ENCODE assay signal across 24 mouse cellular contexts in the genomic region with DNA sequence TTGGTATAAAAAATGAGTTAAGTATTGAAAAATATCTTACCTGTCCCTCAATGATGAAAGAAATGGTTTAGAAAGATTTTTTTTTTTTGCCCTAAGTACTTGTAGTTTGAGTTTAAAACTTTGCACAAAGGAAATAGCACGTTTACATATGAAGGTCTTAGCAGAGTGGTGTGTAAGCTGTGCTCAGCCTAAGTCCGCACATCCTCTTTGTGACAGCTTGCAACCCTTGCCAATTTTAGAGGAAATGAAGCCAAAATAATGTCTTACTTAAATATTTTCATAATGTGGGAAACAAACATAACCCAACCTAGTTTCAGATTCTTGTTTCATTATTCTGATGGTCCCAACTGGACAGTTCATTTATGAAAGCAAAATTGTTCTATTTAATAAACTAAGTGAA. TPM values are rescaled to one million over a fixed set of nuclear protein-coding genes. Genes with fewer than 3 reads are reported as not detected.
DNase-seq lines count a peak whose midpoint lies in the region; ATAC-seq and TF ChIP-seq lines count a peak whose summit lies in the region.
"Had no signal": no experiment of that assay in that cellular context is flagged by ENCODE, and none has a peak within 500 bp of the region (broad histone marks: within the 10 kb centered on the region; RNA-seq: fewer than 3 reads in every experiment).

No protein-coding gene starts in this region.

- no peak overlapping the region for H3K4me3 ChIP-seq in kidney, postnatal 0 days (replicated peaks; ENCODE audit: low read depth, low read length)
- no peak overlapping the region for H3K4me3 ChIP-seq in lung, embryonic 15.5 days
- H3K4me3 ChIP-seq in midbrain, embryonic 11.5 days (ENCODE audit: low read depth, low read length): no peak overlapping the region
- H3K4me3 ChIP-seq in midbrain, postnatal 0 days (ENCODE audit: low read depth, low read length): no peak overlapping the region
- H3K4me3 ChIP-seq: forebrain, embryonic 10.5 days; forebrain, embryonic 13.5 days; hindbrain, embryonic 12.5 days; hindbrain, embryonic 15.5 days had no signal

- no peak overlapping the region for H3K9ac ChIP-seq in kidney, postnatal 0 days (ENCODE audit: low read depth, low read length)
- no peak overlapping the region for H3K9ac ChIP-seq in lung, embryonic 15.5 days
- no peak overlapping the region for H3K9ac ChIP-seq in midbrain, embryonic 11.5 days (ENCODE audit: low read length)
- no peak overlapping the region for H3K9ac ChIP-seq in midbrain, postnatal 0 days (replicated peaks; ENCODE audit: low read length, poor library complexity, severe bottlenecking)
- H3K9ac ChIP-seq: forebrain, embryonic 13.5 days; hindbrain, embryonic 12.5 days; hindbrain, embryonic 15.5 days had no signal

- H3K4me2 ChIP-seq in kidney, postnatal 0 days (ENCODE audit: low read length): no peak overlapping the region
- H3K4me2 ChIP-seq in lung, embryonic 15.5 days: no peak overlapping the region
- no peak overlapping the region for H3K4me2 ChIP-seq in midbrain, embryonic 11.5 days
- H3K4me2 ChIP-seq in midbrain, postnatal 0 days (ENCODE audit: low read depth, low read length, poor library complexity, severe bottlenecking): no peak overlapping the region
- H3K4me2 ChIP-seq: forebrain, embryonic 13.5 days; heart, embryonic 11.5 days; hindbrain, embryonic 12.5 days; hindbrain, embryonic 15.5 days had no signal

- H3K36me3 ChIP-seq in kidney, postnatal 0 days (ENCODE audit: insufficient read depth, low read length): peaks cover 11% of the 10 kb centered on the region; the same call in 1 of the 2 replicates
- peaks cover 16% of the 10 kb centered on the region; the same call in 1 of the 2 replicates for H3K36me3 ChIP-seq in lung, embryonic 15.5 days
- 0 out of 2 replicates have a peak, but pooled peaks cover 2% of the 10 kb centered on the region for H3K36me3 ChIP-seq in midbrain, embryonic 11.5 days (ENCODE audit: control insufficient read depth, insufficient read depth, low read length)
- H3K36me3 ChIP-seq in midbrain, postnatal 0 days (ENCODE audit: insufficient read depth, low read length): peaks cover 15% of the 10 kb centered on the region

- ATAC-seq in kidney, postnatal 0 days (replicated peaks; ENCODE audit: low FRiP score, low read depth): no peak
- no peak for ATAC-seq in lung, embryonic 15.5 days (ENCODE audit: borderline replicate concordance, extremely low read depth, low FRiP score, low TSS enrichment)
- no peak for ATAC-seq in midbrain, embryonic 11.5 days (ENCODE audit: low FRiP score)
- ATAC-seq in midbrain, postnatal 0 days (ENCODE audit: low FRiP score): no peak
- ATAC-seq: forebrain, embryonic 13.5 days; forebrain, embryonic 16.5 days; Patski had no signal

- H3K9me3 ChIP-seq in kidney, postnatal 0 days (replicated peaks; ENCODE audit: low read length): no peaks in the 10 kb centered on the region
- H3K9me3 ChIP-seq in lung, embryonic 15.5 days: no peaks in the 10 kb centered on the region
- H3K9me3 ChIP-seq in midbrain, embryonic 11.5 days (ENCODE audit: control insufficient read depth, low read length): no peaks in the 10 kb centered on the region
- no peaks in the 10 kb centered on the region for H3K9me3 ChIP-seq in midbrain, postnatal 0 days (ENCODE audit: low read length)
- H3K9me3 ChIP-seq: forebrain, embryonic 10.5 days; forebrain, embryonic 13.5 days; G1E; hindbrain, embryonic 12.5 days; hindbrain, embryonic 15.5 days had no signal

- no peaks in the 10 kb centered on the region for H3K27me3 ChIP-seq in kidney, postnatal 0 days (ENCODE audit: insufficient read depth, low read length)
- H3K27me3 ChIP-seq in lung, embryonic 15.5 days: no peaks in the 10 kb centered on the region
- no peaks in the 10 kb centered on the region for H3K27me3 ChIP-seq in midbrain, embryonic 11.5 days (ENCODE audit: control insufficient read depth, insufficient read depth, low read length)
- no peaks in the 10 kb centered on the region for H3K27me3 ChIP-seq in midbrain, postnatal 0 days (ENCODE audit: insufficient read depth, low read length)
- H3K27me3 ChIP-seq: CH12.LX; forebrain, embryonic 13.5 days; hindbrain, embryonic 12.5 days; hindbrain, embryonic 15.5 days; Patski had no signal

- TF ChIP-seq CTCF in kidney, postnatal 0 days (IDR thresholded peaks at IDR 0.05; ENCODE audit: low read depth): no peak
- no peak for TF ChIP-seq CTCF in midbrain, postnatal 0 days (IDR thresholded peaks at IDR 0.05)

- whole genome bisulfite sequencing in kidney, postnatal 0 days: 65% methylated on average over 2 of the region's 2 CpGs
- WGBS in lung, embryonic 15.5 days: 41% methylated on average over 2 of the region's 2 CpGs
- WGBS in midbrain, embryonic 11.5 days: 92% methylated on average over 2 of the region's 2 CpGs
- 81% methylated on average over 2 of the region's 2 CpGs for WGBS in midbrain, postnatal 0 days

- H3K4me1 ChIP-seq in kidney, postnatal 0 days (replicated peaks; ENCODE audit: insufficient read depth, low read length): no peaks in the 10 kb centered on the region
- H3K4me1 ChIP-seq in lung, embryonic 15.5 days: peaks cover 15% of the 10 kb centered on the region
- H3K4me1 ChIP-seq in midbrain, embryonic 11.5 days (ENCODE audit: control insufficient read depth, insufficient read depth, low read length): no peaks in the 10 kb centered on the region
- H3K4me1 ChIP-seq in midbrain, postnatal 0 days (ENCODE audit: insufficient read depth, low read length): no peaks in the 10 kb centered on the region
- H3K4me1 ChIP-seq: forebrain, embryonic 10.5 days; hindbrain, embryonic 12.5 days; hindbrain, embryonic 15.5 days had no signal

- H3K27ac ChIP-seq in kidney, postnatal 0 days: no peak overlapping the region
- H3K27ac ChIP-seq in lung, embryonic 15.5 days: peak overlapping the region; percentile 65; the same call in 1 of the 2 replicates
- H3K27ac ChIP-seq in midbrain, embryonic 11.5 days (ENCODE audit: low read depth, low read length): no peak overlapping the region
- no peak overlapping the region for H3K27ac ChIP-seq in midbrain, postnatal 0 days (ENCODE audit: low read depth, low read length)
- H3K27ac ChIP-seq: forebrain, embryonic 10.5 days; forebrain, embryonic 13.5 days; hindbrain, embryonic 12.5 days; hindbrain, embryonic 15.5 days had no signal

- peak; percentile 12 for DNase-seq in kidney, postnatal 0 days (ENCODE audit: low spot score)
- no peak for DNase-seq in kidney, postnatal 10 days
- no peak for DNase-seq in lung, postnatal 36 days
- DNase-seq in midbrain, embryonic 11.5 days (ENCODE audit: low spot score, missing footprints): peak; percentile 61
- DNase-seq in midbrain, postnatal 0 days (ENCODE audit: low spot score): no peak
- DNase-seq: adrenal gland, postnatal 10 days; adrenal gland, postnatal 36 days; B cell, adult 2 months; cerebellum, adult 18-20 months; cerebellum, adult 9-10 months; cerebellum, postnatal 14 days; gastrocnemius, postnatal 10 days; gastrocnemius, postnatal 36 days; heart, adult 11 months had no signal

RNA-seq across cellular contexts. Expression of a gene that starts 10.7 kb away (rescaled TPM):
- polyA plus RNA-seq in kidney, postnatal 0 days (2015; fragmentation: Nextera tagmentation; extraction: Ambion mirVana): 21.6 and 21.9 TPM in 2 replicates
- polyA plus RNA-seq in lung, embryonic 15.5 days (2015; fragmentation: Nextera tagmentation; extraction: Ambion mirVana): 24.3 and 24.5 TPM in 2 replicates
- polyA plus RNA-seq in midbrain, embryonic 11.5 days (2014; fragmentation: Nextera tagmentation; extraction: Ambion mirVana): 14.5 and 15.0 TPM in 2 replicates
- total RNA-seq in midbrain, postnatal 0 days (2014; rRNA removed): 24.2 and 28.6 TPM in 2 replicates
- polyA plus RNA-seq in midbrain, postnatal 0 days (2015; fragmentation: Nextera tagmentation; extraction: Ambion mirVana): 29.5 and 30.9 TPM in 2 replicates

Comparison
In these comparisons a context has a peak if more than half of its experiments do, and no peak if none do; other contexts are left out.
1. DNase-seq: peak in kidney, postnatal 0 days (single experiment) and midbrain, embryonic 11.5 days (single experiment); none in kidney, postnatal 10 days (single experiment), lung, postnatal 36 days (single experiment) and midbrain, postnatal 0 days (single experiment).